Mouse (Mus musculus): ENCODE measurements around the gene Frmd4a. TPM values are rescaled to one million over a fixed set of nuclear protein-coding genes. Genes with fewer than 3 reads are reported as not detected.

The Frmd4a gene
- polyA plus RNA-seq, 1 experiment from 2014 or later: 22.9 TPM

DNA sequence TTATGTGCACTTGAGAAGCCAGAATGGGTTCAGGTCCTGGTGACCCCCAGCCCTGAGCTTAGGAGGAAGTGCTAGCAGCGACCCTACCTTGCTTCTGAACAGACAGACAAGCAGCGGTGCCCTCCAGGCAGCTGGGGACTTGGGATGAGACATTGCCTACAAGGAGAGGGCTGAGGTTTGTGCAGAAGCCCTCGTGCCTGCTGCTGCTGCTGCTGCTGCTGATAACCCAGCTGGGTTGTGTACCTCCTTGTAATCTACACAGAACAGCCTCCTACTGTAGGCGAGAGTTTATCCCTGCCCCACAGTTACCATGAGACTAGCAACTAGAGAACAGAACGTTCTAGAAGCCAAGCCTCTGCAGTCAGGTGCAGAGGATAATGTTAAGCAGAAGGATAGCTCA, 543.7 kb downstream of the Frmd4a start:
- peak; percentile 87 for ATAC-seq (ENCODE audit: insufficient read depth, low FRiP score, low read depth)
- 15% methylated on average over 5 of the region's 5 CpGs for WGBS
- peaks cover 3% of the 10 kb centered on the region; the same call in 1 of the 2 replicates for H3K36me3 ChIP-seq
- peak overlapping the region; percentile 49 for H3K4me3 ChIP-seq (replicated peaks)
- peak overlapping the region; percentile 65 for H3K4me2 ChIP-seq
- H3K4me1 ChIP-seq: peaks cover 35% of the 10 kb centered on the region
- no peaks in the 10 kb centered on the region for H3K27me3 ChIP-seq (replicated peaks)
- no peaks in the 10 kb centered on the region for H3K9me3 ChIP-seq
- peak overlapping the region; percentile 31; the same call in 1 of the 2 replicates for H3K27ac ChIP-seq
- peak overlapping the region; percentile 23; the same call in 1 of the 2 replicates for H3K9ac ChIP-seq

DNA sequence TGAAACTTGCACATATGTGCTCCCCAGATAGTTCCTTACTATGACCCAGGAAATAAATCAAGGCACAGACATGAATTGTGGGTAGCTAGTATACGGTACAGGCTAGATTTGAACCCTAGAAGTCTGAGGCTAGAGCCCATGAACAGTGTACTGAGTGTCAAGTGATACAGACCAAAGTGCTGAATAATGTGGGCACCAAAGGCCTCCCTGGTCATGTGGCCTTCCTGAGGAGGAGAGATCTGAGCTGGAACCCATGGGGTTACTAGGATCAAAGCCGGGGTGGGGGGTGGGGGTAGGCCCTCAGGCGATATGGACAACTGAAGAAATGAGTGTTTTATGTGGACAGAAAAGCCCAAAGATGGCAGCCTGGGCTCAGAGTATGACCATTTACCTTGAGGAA, 544.9 kb downstream of the Frmd4a start:
- Histone ChIP-seq H3K27ac (no peak overlapping the region), H3K9ac (no peak overlapping the region), H3K4me1 (peaks cover 28% of the 10 kb centered on the region)

GRCm38 (mm10) chr2:4562826-4563225, 545.3 kb downstream of the Frmd4a start:
- no peak overlapping the region for H3K27ac ChIP-seq
- H3K4me3 ChIP-seq (replicated peaks): peak overlapping the region; percentile 49
- peaks cover 24% of the 10 kb centered on the region for H3K4me1 ChIP-seq
- ATAC-seq (ENCODE audit: insufficient read depth, low FRiP score, low read depth): no peak
- H3K9ac ChIP-seq: no peak overlapping the region
- H3K36me3 ChIP-seq: peaks cover 5% of the 10 kb centered on the region; the same call in 1 of the 2 replicates
- 67% methylated on average over 5 of the region's 5 CpGs for WGBS
- H3K4me2 ChIP-seq: peak overlapping the region; percentile 65
- H3K27me3 ChIP-seq (replicated peaks): no peaks in the 10 kb centered on the region
- no peaks in the 10 kb centered on the region for H3K9me3 ChIP-seq

More for the DNA sequence above, 544.9 kb downstream of the Frmd4a start:
- ATAC-seq (ENCODE audit: insufficient read depth, low FRiP score, low read depth): no peak
- H3K36me3 ChIP-seq: peaks cover 5% of the 10 kb centered on the region; the same call in 1 of the 2 replicates
- H3K4me2 ChIP-seq: peak overlapping the region; percentile 65
- no peaks in the 10 kb centered on the region for H3K27me3 ChIP-seq (replicated peaks)
- H3K4me3 ChIP-seq (replicated peaks): peak overlapping the region; percentile 49
- no peaks in the 10 kb centered on the region for H3K9me3 ChIP-seq
- 73% methylated on average over 3 of the region's 3 CpGs for WGBS

GRCm38 (mm10) chr2:4563322-4563721, 545.8 kb downstream of the Frmd4a start:
- Histone ChIP-seq H3K27ac (no peak overlapping the region), H3K9ac (no peak overlapping the region), H3K4me1 (peaks cover 21% of the 10 kb centered on the region), H3K4me3 (replicated peaks) (no peak overlapping the region), H3K36me3 (peaks cover 5% of the 10 kb centered on the region; the same call in 1 of the 2 replicates), H3K4me2 (peak overlapping the region; percentile 65), H3K9me3 (no peaks in the 10 kb centered on the region), H3K27me3 (replicated peaks) (no peaks in the 10 kb centered on the region)
- ATAC-seq (ENCODE audit: insufficient read depth, low FRiP score, low read depth): no peak
- WGBS: 49% methylated on average over 1 of the region's 1 CpGs

DNA sequence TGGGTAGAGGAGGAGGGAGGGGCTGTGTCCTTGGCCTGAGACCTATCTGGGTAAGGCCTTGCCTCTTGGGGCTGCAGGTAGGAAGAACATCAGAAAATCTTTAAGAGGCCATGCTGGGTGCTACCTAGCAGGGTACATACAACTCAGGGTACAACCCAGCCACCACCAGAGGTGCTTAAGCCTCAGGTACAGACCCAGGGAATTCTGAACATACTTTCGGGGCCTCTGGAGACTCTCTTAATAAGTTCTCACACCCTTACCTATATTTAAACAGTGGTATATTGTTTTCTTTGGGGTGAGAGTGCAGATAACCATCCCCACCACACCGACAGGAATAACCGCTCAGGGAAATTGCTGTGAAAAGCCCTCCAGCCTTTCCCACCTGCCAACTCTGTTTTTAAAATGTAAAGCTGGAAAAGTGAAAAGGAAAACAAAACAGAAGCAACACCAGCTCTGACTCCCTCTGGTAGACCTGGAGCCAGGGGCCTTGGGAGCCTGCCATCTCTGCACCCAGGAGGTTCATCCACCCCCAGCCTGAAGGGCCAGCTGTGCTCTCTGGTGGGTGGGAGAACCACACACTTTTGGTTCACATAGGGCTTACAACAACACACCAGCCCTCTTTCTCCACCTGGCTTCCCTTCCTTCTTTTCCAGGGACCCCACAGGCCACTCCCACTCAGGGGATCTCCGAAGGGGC, 548.9 kb downstream of the Frmd4a start:
- peaks cover 23% of the 10 kb centered on the region for H3K4me1 ChIP-seq

GRCm38 (mm10) chr2:4566956-4567680, 549.6 kb downstream of the Frmd4a start:
- WGBS: 86% methylated on average over 9 of the region's 9 CpGs
- H3K9me3 ChIP-seq: no peaks in the 10 kb centered on the region
- no peak overlapping the region for H3K4me3 ChIP-seq (replicated peaks)
- peaks cover 18% of the 10 kb centered on the region; the same call in 1 of the 2 replicates for H3K4me1 ChIP-seq
- H3K9ac ChIP-seq: no peak overlapping the region
- peak overlapping the region; percentile 17; the same call in 1 of the 2 replicates for H3K27ac ChIP-seq
- no peaks in the 10 kb centered on the region for H3K27me3 ChIP-seq (replicated peaks)
- H3K36me3 ChIP-seq: peaks cover 5% of the 10 kb centered on the region; the same call in 1 of the 2 replicates
- no peak for ATAC-seq (ENCODE audit: insufficient read depth, low FRiP score, low read depth)
- H3K4me2 ChIP-seq: no peak overlapping the region

More for the DNA sequence above, 548.9 kb downstream of the Frmd4a start:
- Histone ChIP-seq H3K4me2 (no peak overlapping the region), H3K9ac (no peak overlapping the region), H3K9me3 (no peaks in the 10 kb centered on the region), H3K36me3 (peaks cover 5% of the 10 kb centered on the region; the same call in 1 of the 2 replicates), H3K27me3 (replicated peaks) (no peaks in the 10 kb centered on the region), H3K4me3 (replicated peaks) (no peak overlapping the region), H3K27ac (peak overlapping the region; percentile 17; the same call in 1 of the 2 replicates)
- 70% methylated on average over 4 of the region's 4 CpGs for WGBS
- no peak for ATAC-seq (ENCODE audit: insufficient read depth, low FRiP score, low read depth)

- no peaks in the 10 kb centered on the region for H3K27me3 ChIP-seq (replicated peaks)
- H3K9ac ChIP-seq: no peak overlapping the region
- H3K9me3 ChIP-seq: no peaks in the 10 kb centered on the region
- peaks cover 11% of the 10 kb centered on the region; the same call in 1 of the 2 replicates for H3K4me1 ChIP-seq
- no peak overlapping the region for H3K4me3 ChIP-seq (replicated peaks)
- H3K27ac ChIP-seq: no peak overlapping the region
- H3K36me3 ChIP-seq: peaks cover 13% of the 10 kb centered on the region
- ATAC-seq (ENCODE audit: insufficient read depth, low FRiP score, low read depth): no peak
- 69% methylated on average over 5 of the region's 5 CpGs for WGBS
- no peak overlapping the region for H3K4me2 ChIP-seq
Measured at GRCm38 (mm10) chr2:4568967-4569366, 551.5 kb downstream of the Frmd4a start.

- Histone ChIP-seq H3K4me1 (peaks cover 14% of the 10 kb centered on the region; the same call in 1 of the 2 replicates), H3K9ac (no peak overlapping the region), H3K4me2 (no peak overlapping the region; the same call in 1 of the 2 replicates), H3K36me3 (peaks cover 20% of the 10 kb centered on the region), H3K9me3 (no peaks in the 10 kb centered on the region), H3K4me3 (replicated peaks) (no peak overlapping the region), H3K27me3 (replicated peaks) (no peaks in the 10 kb centered on the region), H3K27ac (peak overlapping the region; percentile 62; the same call in 1 of the 2 replicates)
- WGBS: 54% methylated on average over 10 of the region's 10 CpGs
- no peak for ATAC-seq (ENCODE audit: insufficient read depth, low FRiP score, low read depth)
Measured at GRCm38 (mm10) chr2:4570186-4570861, 552.8 kb downstream of the Frmd4a start.

DNA sequence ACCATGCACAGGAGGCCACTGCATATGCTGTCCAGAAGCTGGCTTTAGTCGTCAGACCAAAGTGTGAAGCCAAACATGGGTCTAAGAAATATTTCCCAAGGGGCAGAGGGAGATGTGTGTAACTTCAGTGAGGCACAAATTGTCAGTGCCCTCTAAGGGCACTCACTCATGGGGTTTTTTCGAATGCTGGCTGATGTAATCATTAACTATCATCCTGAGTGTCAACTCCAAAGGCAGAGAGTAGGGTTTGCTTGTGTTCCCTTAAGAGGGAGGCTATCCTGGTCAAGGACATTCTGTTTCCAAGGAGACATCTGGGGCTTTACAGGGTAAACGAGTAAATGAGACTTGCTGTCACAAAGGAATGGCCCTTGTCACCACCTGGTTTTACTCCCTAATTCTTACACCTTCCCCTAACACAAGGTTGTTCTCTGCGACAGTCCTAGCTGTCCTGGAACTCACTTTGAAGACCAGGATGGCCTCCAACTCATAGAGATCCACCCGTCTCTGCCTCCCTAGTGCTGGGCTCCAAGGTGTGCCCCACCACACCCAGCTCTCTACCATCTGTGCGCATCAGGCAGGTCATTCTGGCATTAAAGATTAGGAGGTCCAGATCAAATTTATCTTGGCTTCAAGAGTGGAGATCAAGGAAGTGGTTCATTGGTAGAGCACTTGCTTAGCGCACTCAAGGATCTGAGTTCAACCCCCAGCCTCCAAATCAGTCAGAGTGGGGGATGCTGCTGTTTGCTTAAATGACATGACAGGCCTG, 555.2 kb downstream of the Frmd4a start:
- Histone ChIP-seq H3K36me3 (peaks cover 15% of the 10 kb centered on the region), H3K4me1 (peaks cover 14% of the 10 kb centered on the region; the same call in 1 of the 2 replicates), H3K9ac (no peak overlapping the region), H3K9me3 (no peaks in the 10 kb centered on the region), H3K27ac (no peak overlapping the region), H3K27me3 (replicated peaks) (no peaks in the 10 kb centered on the region), H3K4me2 (no peak overlapping the region), H3K4me3 (replicated peaks) (no peak overlapping the region)
- 75% methylated on average over 7 of the region's 7 CpGs for WGBS
- ATAC-seq (ENCODE audit: insufficient read depth, low FRiP score, low read depth): peak; percentile 79

- Histone ChIP-seq H3K27me3 (replicated peaks) (no peaks in the 10 kb centered on the region), H3K4me2 (no peak overlapping the region), H3K9ac (no peak overlapping the region), H3K36me3 (peaks cover 15% of the 10 kb centered on the region), H3K4me1 (peaks cover 14% of the 10 kb centered on the region; the same call in 1 of the 2 replicates), H3K9me3 (no peaks in the 10 kb centered on the region), H3K27ac (no peak overlapping the region), H3K4me3 (replicated peaks) (no peak overlapping the region)
- WGBS: 57% methylated on average over 4 of the region's 4 CpGs
- ATAC-seq (ENCODE audit: insufficient read depth, low FRiP score, low read depth): no peak
Measured at GRCm38 (mm10) chr2:4573386-4573785, 555.9 kb downstream of the Frmd4a start.

DNA sequence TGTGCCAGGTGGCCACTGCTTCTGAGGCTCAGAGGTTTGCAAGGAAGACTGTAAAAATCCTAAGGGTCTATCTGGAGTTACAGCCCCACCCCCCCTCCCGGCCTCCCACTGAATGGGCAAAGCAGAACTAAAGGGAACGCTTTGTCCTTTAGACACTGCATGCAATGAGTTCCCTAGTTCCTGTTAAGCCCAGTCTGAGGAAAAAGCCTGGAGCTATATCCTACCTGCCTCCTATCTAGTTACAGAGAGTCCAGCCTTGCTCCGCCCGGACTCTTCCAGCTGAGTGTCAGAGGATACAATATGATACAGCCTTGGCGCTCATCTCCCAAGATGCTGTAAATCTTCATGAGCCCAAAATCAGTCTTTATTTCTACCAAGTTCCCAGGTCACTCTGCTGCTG, 556.7 kb downstream of the Frmd4a start:
- Histone ChIP-seq H3K4me1 (peaks cover 9% of the 10 kb centered on the region; the same call in 1 of the 2 replicates), H3K27ac (no peak overlapping the region), H3K4me3 (replicated peaks) (no peak overlapping the region), H3K4me2 (no peak overlapping the region), H3K27me3 (replicated peaks) (no peaks in the 10 kb centered on the region), H3K9ac (no peak overlapping the region), H3K9me3 (no peaks in the 10 kb centered on the region), H3K36me3 (peaks cover 15% of the 10 kb centered on the region)
- 87% methylated on average over 5 of the region's 5 CpGs for WGBS
- no peak for ATAC-seq (ENCODE audit: insufficient read depth, low FRiP score, low read depth)
